Mouse (Mus musculus) embryo, embryonic 10.5 days (tissue): ENCODE data around the gene Syt16.
A peak's percentile ranks its signal among the peaks of the same experiment; 100 is the strongest.

Source experiments
- DNase-seq: peaks from one replicate; pipeline ENCODE4 v3.0.0-alpha.2; 2015; ENCODE audit warnings: low spot score

Gene Syt16

GRCm38 (mm10) chr12:74312611-74313010 lies 315.1 kb downstream of the Syt16 start:
- DNase-seq, result no peak

DNA sequence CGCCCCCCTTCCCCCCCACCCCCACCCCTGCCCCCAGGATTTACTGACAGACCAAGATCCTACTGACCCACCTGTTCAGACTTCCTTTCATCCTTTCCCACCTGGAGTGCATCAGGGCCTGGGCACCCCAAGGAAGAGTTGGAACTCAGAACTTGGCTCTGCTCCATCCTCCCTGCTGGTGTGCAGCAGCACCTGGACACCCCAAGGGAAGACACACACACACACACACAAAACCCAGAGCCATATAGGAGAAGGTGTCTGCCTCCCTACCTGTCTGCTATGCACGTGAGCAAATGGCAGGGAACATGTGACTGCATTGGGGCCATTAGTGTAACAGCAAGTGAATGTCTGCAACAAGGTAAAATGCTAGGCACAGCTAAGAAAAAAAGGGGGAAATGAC lies 317.8 kb downstream of the Syt16 start:
- DNase-seq, result no peak

DNA sequence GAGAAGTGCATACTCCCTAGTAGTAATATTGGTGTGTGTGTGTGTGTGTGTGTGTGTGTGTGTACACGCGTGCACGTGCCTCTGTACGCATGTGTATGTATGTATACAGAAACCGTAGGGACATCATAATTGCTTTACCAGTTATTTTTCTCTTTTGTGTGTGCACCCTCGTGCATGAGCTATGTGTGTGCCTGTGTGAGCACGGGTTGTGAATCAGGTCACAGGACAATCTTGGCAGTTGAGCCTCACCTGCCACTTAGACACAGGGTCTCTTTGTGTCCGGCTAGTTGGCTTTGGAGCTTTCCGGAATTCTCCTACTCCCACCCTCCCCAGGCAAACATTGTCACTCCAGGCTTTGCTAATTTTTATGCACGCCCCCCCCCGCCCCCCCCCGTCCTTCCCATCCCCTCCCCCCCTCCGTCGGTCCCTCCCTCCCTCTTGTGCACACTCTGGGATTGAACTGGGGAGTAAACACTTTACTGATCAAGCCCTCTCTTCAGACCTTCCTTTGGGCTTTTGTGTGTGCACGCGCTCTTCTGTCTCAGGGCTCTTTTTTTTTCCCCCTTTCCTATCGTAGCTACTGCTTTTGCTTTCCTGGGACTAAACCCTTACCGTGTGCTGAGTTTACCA lies 319.0 kb downstream of the Syt16 start, which contains the start of gene Gm11042:
TSS of gene Gm11042 (minus strand) at position 51 of the 630 bp plus-strand sequence.
- peak; percentile 42 for DNase-seq

DNA sequence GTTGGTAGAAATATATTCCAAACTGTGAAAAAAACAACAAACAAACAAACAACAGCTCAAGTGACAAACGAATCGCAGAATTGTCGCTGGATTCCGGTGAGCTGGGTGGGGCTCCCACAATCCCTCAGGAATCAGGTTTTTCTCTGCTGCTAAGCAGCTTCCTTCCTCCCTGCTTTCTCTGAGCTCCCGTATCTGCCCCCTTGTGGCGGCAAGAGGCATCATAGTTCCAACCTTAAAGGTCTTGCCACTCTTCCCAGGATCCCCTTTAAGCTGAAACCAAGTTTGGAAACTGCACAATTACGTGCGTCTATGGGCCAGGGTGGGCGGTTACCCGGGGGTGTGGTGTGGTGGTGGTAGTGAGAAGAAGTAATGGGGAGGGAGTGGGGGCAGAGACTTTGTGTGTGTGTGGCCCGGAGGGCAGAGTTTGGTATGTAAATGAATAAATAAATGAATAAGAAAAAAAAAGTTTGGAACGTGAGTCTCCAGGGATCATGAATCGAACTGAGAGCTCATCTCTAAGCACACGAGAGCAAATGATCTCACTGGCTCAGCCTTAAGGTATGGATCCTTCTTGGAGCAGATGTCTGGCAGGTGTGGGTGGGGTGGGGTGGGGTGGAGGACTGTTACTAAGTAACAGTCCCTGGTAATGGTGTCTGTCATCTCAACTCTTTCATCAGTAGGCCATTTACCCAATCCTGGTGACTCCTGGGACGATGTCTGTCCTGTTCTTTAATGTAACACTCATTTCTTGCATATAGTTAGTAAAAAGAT lies 319.7 kb downstream of the Syt16 start:
- peak; percentile 90 for DNase-seq

DNA sequence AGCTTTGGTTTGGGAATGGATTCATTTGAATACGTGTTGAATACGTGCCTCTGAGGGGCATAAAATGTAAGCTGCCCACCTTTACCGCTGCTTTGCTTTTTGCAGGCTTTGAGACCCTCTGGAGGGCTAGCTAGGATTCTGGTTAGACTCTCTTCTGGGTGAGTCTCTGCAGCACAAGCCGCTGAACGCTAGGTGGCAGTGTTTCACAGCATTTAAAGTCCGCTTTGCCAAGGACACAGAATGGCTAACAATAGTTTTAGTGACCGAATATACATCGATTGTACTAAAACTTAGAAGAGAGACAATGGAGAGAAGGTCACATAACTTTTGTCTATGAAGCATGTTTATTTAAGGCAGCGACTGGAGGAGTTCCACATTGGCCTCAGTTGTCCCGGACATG lies 322.9 kb downstream of the Syt16 start:
- DNase-seq, result peak; percentile 89

GRCm38 (mm10) chr12:74321981-74322380 lies 324.5 kb downstream of the Syt16 start:
- no peak for DNase-seq
